In genomic region chr15:19360650-19361049, GRCm38 (mm10) we compare ENCODE assay signal across 8 mouse cellular contexts.
DNase-seq lines count a peak whose midpoint lies in the region; ATAC-seq and TF ChIP-seq lines count a peak whose summit lies in the region.

No protein-coding gene starts in this region.

- TF ChIP-seq CTCF in lung, adult 2 months (IDR thresholded peaks at IDR 0.05; ENCODE audit: insufficient read depth, low read length), result no peak

- no peaks in the 10 kb centered on the region for H3K27me3 ChIP-seq in kidney, embryonic 15.5 days
- no peaks in the 10 kb centered on the region for H3K27me3 ChIP-seq in hindbrain, embryonic 15.5 days
- H3K27me3 ChIP-seq in neural tube, embryonic 15.5 days (replicated peaks), result no peaks in the 10 kb centered on the region

- DNase-seq in kidney, adult 11 months, result no peak
- DNase-seq in adipocyte (ENCODE audit: low spot score), result peak; percentile 3
- no peak for DNase-seq in cerebellum, postnatal 36 days
- DNase-seq in lung, adult 2 months, result no peak

- H3K27ac ChIP-seq in kidney, embryonic 15.5 days, result no peak overlapping the region
- H3K27ac ChIP-seq in hindbrain, embryonic 15.5 days (replicated peaks), result no peak overlapping the region
- no peak overlapping the region for H3K27ac ChIP-seq in neural tube, embryonic 15.5 days (replicated peaks)

- H3K9me3 ChIP-seq in kidney, embryonic 15.5 days (replicated peaks), result no peaks in the 10 kb centered on the region
- H3K9me3 ChIP-seq in hindbrain, embryonic 15.5 days, result no peaks in the 10 kb centered on the region
- H3K9me3 ChIP-seq in neural tube, embryonic 15.5 days (replicated peaks), result no peaks in the 10 kb centered on the region

- H3K4me1 ChIP-seq in kidney, embryonic 15.5 days, result no peaks in the 10 kb centered on the region
- no peaks in the 10 kb centered on the region for H3K4me1 ChIP-seq in hindbrain, embryonic 15.5 days (replicated peaks)
- no peaks in the 10 kb centered on the region for H3K4me1 ChIP-seq in neural tube, embryonic 15.5 days
- no peaks in the 10 kb centered on the region for H3K4me1 ChIP-seq in lung, adult 2 months (ENCODE audit: control insufficient read depth, insufficient read depth, low read length)

- no peak for TF ChIP-seq POLR2A in lung, adult 2 months (IDR thresholded peaks at IDR 0.05; ENCODE audit: borderline replicate concordance, extremely low read depth, low read depth, low read length)

- no peak overlapping the region for H3K4me2 ChIP-seq in kidney, embryonic 15.5 days
- H3K4me2 ChIP-seq in hindbrain, embryonic 15.5 days, result no peak overlapping the region
- no peak overlapping the region for H3K4me2 ChIP-seq in neural tube, embryonic 15.5 days

- no peak overlapping the region for H3K4me3 ChIP-seq in kidney, embryonic 15.5 days (replicated peaks)
- H3K4me3 ChIP-seq in hindbrain, embryonic 15.5 days, result no peak overlapping the region
- no peak overlapping the region for H3K4me3 ChIP-seq in neural tube, embryonic 15.5 days (replicated peaks)
- H3K4me3 ChIP-seq in lung, adult 2 months (replicated peaks; ENCODE audit: extremely low read depth, low read depth, low read length), result no peak overlapping the region

- 0 out of 2 replicates have a peak, but pooled peaks have one; percentile 33 for ATAC-seq in kidney, embryonic 15.5 days (replicated peaks; ENCODE audit: low FRiP score)
- ATAC-seq in hindbrain, embryonic 15.5 days (ENCODE audit: low FRiP score, low read depth), result 0 out of 2 replicates have a peak, but pooled peaks have one; percentile 65
- peak; percentile 76; the same call in 1 of the 2 replicates for ATAC-seq in neural tube, embryonic 15.5 days (ENCODE audit: low FRiP score)
- no peak for ATAC-seq in erythroid progenitor cell, adult 5-6 weeks (replicated peaks; ENCODE audit: low FRiP score, poor library complexity, severe bottlenecking)

- H3K9ac ChIP-seq in kidney, embryonic 15.5 days, result no peak overlapping the region
- no peak overlapping the region for H3K9ac ChIP-seq in hindbrain, embryonic 15.5 days
- no peak overlapping the region for H3K9ac ChIP-seq in neural tube, embryonic 15.5 days (replicated peaks)

- no peaks in the 10 kb centered on the region for H3K36me3 ChIP-seq in kidney, embryonic 15.5 days
- H3K36me3 ChIP-seq in hindbrain, embryonic 15.5 days, result no peaks in the 10 kb centered on the region
- no peaks in the 10 kb centered on the region for H3K36me3 ChIP-seq in neural tube, embryonic 15.5 days

- 35% methylated on average over 3 of the region's 3 CpGs for WGBS in kidney, embryonic 15.5 days
- WGBS in hindbrain, embryonic 15.5 days, result 34% methylated on average over 3 of the region's 3 CpGs
- 41% methylated on average over 3 of the region's 3 CpGs for WGBS in neural tube, embryonic 15.5 days
- WGBS in lung, adult 2 months, result 17% methylated on average over 3 of the region's 3 CpGs
